Mouse (Mus musculus): Measurements from ENCODE around the gene Erbb2.
"Not testable (repeated sequence)": the region's sequence is repeated elsewhere in the genome, so short reads cannot be mapped to it uniquely, and the experiment has no call there.

Gene Erbb2

GRCm38 (mm10) chr11:98412273-98412796 lies at the start of gene Erbb2:
TSS of gene Erbb2 (plus strand) at chr11:98412470.
- DNase-seq (ENCODE audit: low read depth, low spot score): no peak

GRCm38 (mm10) chr11:98363817-98364216 lies 48.5 kb upstream of the Erbb2 start:
- no peak for DNase-seq (ENCODE audit: low read depth, low spot score)

GRCm38 (mm10) chr11:98364410-98364809 lies 47.9 kb upstream of the Erbb2 start:
- no peak for DNase-seq (ENCODE audit: low read depth, low spot score)

- no peak for DNase-seq (ENCODE audit: low read depth, low spot score)
Measured at GRCm38 (mm10) chr11:98366290-98366689, 46.0 kb upstream of the Erbb2 start.

DNA sequence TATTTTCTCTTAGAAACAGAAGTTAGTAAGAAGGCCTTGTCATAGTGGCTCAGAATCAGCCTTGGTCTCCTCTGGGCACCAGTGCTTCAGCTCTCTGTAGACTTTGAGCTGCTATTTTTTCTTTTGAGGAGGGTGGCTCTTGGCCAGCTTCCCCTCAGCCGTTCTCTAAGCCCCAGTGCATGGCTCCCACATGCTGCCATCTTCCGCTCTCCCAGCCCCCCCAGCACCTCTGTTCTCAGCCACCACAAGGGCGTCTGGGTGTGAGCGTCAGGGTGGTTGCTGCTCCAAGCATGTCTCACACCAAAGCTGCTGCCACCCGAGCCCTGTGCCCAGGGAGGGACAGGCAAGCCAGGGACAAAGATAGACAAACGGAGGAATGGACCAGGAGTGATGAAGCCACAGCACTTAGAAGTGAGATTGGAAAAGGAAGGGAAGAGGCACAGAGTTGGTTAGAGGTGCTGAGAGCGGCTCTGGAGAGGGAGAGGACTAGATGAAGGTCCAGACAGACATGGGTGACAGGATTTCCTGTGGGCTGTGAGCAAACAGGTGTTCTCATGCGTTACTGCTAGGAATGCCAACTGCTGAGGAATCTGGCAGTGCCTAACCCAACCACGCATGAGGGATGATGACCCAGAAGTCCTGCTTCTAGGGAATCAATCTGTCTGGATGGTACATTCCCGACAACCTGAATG lies 45.0 kb upstream of the Erbb2 start:
- no peak for DNase-seq (ENCODE audit: low read depth, low spot score)

DNA sequence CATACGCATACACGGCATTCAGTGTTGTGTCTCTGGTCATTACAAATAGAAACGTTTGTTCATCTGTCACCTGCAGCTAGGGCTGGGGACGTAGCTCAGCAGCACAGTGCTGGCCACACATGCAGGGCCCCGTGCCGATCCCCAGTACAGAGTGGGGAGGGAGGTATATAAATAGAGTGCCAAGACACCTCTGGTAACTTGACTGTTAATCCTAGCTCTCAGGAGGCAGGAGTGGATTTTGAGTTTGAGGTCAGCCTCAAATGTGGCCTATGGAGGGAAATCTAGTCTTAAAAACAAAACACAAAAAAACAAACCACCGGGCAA lies 44.4 kb upstream of the Erbb2 start:
- no peak for DNase-seq (ENCODE audit: low read depth, low spot score)

GRCm38 (mm10) chr11:98369337-98369736 lies 42.9 kb upstream of the Erbb2 start:
- no peak for DNase-seq (ENCODE audit: low read depth, low spot score)

DNA sequence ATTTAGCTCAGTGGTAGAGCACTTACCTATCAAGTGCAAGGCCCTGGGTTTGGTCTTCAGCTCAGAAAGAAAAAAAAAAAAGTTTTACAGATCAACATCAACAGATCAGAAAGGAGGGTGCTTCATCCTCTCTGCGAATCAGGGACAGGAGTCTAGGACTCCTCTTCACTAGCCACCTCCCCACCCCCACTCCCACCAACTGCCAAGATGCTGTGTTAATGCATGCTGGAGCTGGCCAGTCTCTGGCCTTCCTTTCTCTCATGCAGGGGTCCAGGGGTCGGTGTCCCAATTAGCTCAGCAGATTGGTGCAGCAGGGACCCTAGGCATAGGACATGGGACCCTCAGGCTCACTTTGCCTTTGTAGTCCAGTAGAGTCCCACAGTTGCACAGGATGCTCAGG lies 41.7 kb upstream of the Erbb2 start:
- DNase-seq (ENCODE audit: low read depth, low spot score): no peak

- DNase-seq (ENCODE audit: low read depth, low spot score): no peak
Measured at GRCm38 (mm10) chr11:98371556-98372240, 40.6 kb upstream of the Erbb2 start.

- peak; percentile 47 for DNase-seq (ENCODE audit: low read depth, low spot score)
Measured at GRCm38 (mm10) chr11:98372406-98372805, 39.9 kb upstream of the Erbb2 start.

- DNase-seq (ENCODE audit: low read depth, low spot score): no peak
Measured at GRCm38 (mm10) chr11:98373244-98373643, 39.0 kb upstream of the Erbb2 start.

- no peak for DNase-seq (ENCODE audit: low read depth, low spot score)
Measured at GRCm38 (mm10) chr11:98374266-98374665, 38.0 kb upstream of the Erbb2 start.

DNA sequence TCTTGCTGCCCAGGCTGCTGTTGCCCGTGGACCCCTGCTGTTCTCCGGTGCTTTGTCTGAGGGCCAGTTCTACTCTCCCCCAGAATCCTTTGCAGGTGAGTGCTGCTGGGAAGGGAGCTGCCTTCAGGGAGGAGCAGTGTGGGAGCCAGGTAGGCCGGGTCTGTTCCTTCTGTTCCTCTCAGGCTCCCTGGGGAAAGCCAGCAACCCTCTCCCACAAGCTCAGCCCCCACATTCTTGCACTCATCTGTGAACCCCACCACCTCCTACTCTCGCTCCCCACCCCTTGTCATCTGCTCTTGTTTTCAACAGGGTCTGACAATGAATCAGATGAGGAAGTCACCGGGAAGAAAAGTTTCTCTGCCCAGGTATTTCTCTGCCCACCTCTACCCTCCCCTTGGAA lies 35.5 kb upstream of the Erbb2 start:
- no peak for DNase-seq (ENCODE audit: low read depth, low spot score)

DNA sequence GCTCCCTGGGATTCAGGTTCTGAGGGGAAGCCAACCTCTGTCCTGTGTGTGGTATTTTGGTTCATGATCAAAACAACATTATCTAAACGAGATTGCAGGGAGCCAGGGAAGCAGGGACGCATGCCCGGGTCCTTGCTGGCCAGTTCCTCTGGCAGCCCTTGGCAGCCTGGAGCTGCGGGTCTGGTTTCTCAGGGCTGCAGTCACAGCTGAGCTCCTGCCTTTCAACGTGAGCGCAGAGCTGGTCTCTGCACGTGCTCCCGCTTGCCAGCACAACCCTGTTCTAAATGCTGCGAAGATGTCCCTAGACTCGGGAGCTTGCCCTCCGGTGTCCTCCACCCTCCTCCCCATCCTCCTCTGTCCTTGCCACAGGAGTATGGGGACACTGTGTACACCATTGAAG lies 34.5 kb upstream of the Erbb2 start:
- no peak for DNase-seq (ENCODE audit: low read depth, low spot score)

DNA sequence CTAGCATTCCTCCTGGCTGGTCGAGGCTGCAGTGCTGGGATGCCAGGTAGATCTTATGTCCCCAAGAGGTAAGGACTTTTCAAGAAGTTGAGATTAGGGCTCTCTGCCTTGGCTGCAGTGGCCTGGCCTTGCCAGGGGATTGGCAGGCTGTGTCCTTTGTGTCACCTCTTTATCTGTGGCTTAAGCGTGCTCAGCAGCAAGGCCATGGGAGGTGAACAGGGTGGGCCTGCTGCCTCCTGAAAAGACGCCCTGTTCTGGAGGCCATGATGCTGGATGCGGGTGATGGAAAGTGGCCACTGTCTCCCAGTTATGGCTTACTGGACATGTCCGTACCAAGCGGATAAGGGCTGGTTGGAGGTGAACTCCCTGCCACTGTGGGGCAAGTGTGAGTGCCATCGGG lies 32.9 kb upstream of the Erbb2 start:
- DNase-seq (ENCODE audit: low read depth, low spot score): no peak

- DNase-seq (ENCODE audit: low read depth, low spot score): no peak
Measured at GRCm38 (mm10) chr11:98380106-98380505, 32.2 kb upstream of the Erbb2 start.

GRCm38 (mm10) chr11:98381651-98382050 lies 30.6 kb upstream of the Erbb2 start:
- no peak for DNase-seq (ENCODE audit: low read depth, low spot score)

DNA sequence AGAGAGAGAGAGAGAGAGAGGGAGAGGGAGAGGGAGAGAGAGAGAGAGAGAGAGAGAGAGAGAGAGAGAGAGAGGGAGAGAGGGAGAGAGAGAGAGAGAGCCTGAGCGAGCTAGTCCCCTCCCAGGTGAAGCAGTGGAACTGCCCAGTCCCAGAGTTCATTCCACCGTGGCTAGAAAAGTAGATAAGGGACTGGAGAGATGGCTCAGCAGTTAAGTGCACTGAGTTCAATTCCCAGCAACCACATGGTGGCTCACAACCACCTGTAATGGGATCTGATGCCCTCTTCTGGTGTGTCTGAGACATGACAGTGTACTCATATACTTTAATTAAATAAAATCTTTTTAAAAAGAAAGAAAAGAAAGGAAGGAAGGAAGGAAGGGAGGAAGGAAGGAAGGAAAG lies 29.9 kb upstream of the Erbb2 start:
- not testable (repeated sequence) for DNase-seq (ENCODE audit: low read depth, low spot score)

DNA sequence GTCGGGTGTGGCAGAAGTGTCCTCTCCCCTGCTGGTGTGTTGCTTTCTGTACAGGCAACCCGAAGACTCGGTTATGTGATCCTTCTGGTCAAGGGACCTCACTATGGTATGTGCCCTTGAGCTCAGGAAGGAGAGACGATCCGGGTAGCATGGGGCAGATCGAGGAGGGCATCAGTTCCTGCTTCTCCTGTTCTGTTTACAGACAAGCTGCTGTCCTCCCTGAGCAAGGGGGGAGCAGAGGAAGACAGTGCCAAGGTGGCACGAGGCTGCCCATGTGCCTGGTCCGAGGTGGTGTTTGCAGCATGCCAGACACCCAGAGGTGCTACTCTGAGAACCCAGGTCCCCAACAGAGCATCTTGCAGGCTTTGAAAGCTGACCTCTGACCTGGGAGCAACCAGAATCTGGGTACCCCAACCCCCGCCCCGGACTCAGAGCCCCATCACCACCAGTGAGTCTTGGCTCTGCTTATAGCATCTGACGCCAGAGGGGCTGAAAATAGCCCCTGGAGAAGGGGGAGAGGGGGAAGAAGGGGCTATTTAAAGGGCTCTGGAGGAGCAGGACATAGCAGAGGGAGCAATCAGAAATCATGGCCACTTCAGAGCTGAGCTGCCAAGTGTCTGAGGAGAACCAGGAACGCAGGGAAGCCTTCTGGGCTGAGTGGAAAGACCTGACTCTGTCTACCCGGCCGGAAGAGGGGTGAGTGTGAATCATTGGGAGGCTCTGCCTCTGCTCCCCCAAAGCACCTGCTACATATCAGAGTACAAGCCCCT lies 28.8 kb upstream of the Erbb2 start, which contains the start of gene Tcap:
Gene Tcap (plus strand): TSS at position 551 of the 770 bp plus-strand sequence.
- DNase-seq (ENCODE audit: low read depth, low spot score): no peak

- no peak for DNase-seq (ENCODE audit: low read depth, low spot score)
Measured at GRCm38 (mm10) chr11:98384216-98384615, 28.1 kb upstream of the Erbb2 start.

- no peak for DNase-seq (ENCODE audit: low read depth, low spot score)
Measured at GRCm38 (mm10) chr11:98384721-98385637, 27.3 kb upstream of the Erbb2 start.
